Comparison of ENCODE assay signal across 8 mouse cellular contexts in genomic region chr7:24174618-24175336, GRCm38 (mm10). TPM values are rescaled to one million over a fixed set of nuclear protein-coding genes. Genes with fewer than 3 reads are reported as not detected.
A peak's percentile ranks its signal among the peaks of the same experiment; 100 is the strongest.
DNase-seq lines count a peak whose midpoint lies in the region; ATAC-seq lines count a peak whose summit lies in the region.

Gene Zfp114, plus strand, starts transcription at chr7:24175060.

- H3K27ac ChIP-seq in hindbrain, embryonic 15.5 days (replicated peaks) = peak within 1 kb of the TSS; percentile 88
- H3K27ac ChIP-seq in lung, embryonic 16.5 days (ENCODE audit: low read length) = peak within 1 kb of the TSS; percentile 67

- peak; percentile 90 for ATAC-seq in hindbrain, embryonic 15.5 days (ENCODE audit: low FRiP score, low read depth)
- ATAC-seq in lung, embryonic 16.5 days (ENCODE audit: low read depth) = peak; percentile 94

- H3K9me3 ChIP-seq in hindbrain, embryonic 15.5 days = no peaks in the 10 kb centered on the region
- H3K9me3 ChIP-seq in lung, embryonic 16.5 days (ENCODE audit: control insufficient read depth, low read length) = no peaks in the 10 kb centered on the region

- H3K4me3 ChIP-seq in hindbrain, embryonic 15.5 days = peak within 1 kb of the TSS; percentile 78
- H3K4me3 ChIP-seq in lung, embryonic 16.5 days (ENCODE audit: low read length) = peak within 1 kb of the TSS; percentile 72

- H3K27me3 ChIP-seq in hindbrain, embryonic 15.5 days = no peaks in the 10 kb centered on the region
- H3K27me3 ChIP-seq in lung, embryonic 16.5 days (ENCODE audit: control insufficient read depth, insufficient read depth, low read depth, low read length) = no peaks in the 10 kb centered on the region

- 12% methylated on average over 23 of the region's 23 CpGs for WGBS in hindbrain, embryonic 15.5 days
- whole genome bisulfite sequencing in lung, embryonic 16.5 days = 12% methylated on average over 23 of the region's 23 CpGs

- peak within 1 kb of the TSS; percentile 63 for H3K4me2 ChIP-seq in hindbrain, embryonic 15.5 days
- peak within 1 kb of the TSS; percentile 52 for H3K4me2 ChIP-seq in lung, embryonic 16.5 days (ENCODE audit: low read depth, low read length)

- DNase-seq in adipocyte (ENCODE audit: low spot score) = peak; percentile 66
- DNase-seq in cerebellum, postnatal 14 days = peak; percentile 88 to 93
- peak; percentile 69 to 74 for DNase-seq in frontal cortex, postnatal 25 days (ENCODE audit: low spot score in 2 of 2)
- peak; percentile 75 to 88 for DNase-seq in layer of hippocampus, postnatal 14 days (ENCODE audit: low spot score in 2 of 2)
- DNase-seq in ovary, postnatal 10 days (ENCODE audit: low spot score) = peak; percentile 47
- peak; percentile 42 for DNase-seq in thymus, postnatal 25 days

- H3K36me3 ChIP-seq in hindbrain, embryonic 15.5 days = no peaks in the 10 kb centered on the region
- H3K36me3 ChIP-seq in lung, embryonic 16.5 days (ENCODE audit: control insufficient read depth, insufficient read depth, low read length) = no peaks in the 10 kb centered on the region

- peak within 1 kb of the TSS; percentile 63 for H3K9ac ChIP-seq in hindbrain, embryonic 15.5 days
- peak within 1 kb of the TSS; percentile 80 for H3K9ac ChIP-seq in lung, embryonic 16.5 days (ENCODE audit: low read length)

- H3K4me1 ChIP-seq in hindbrain, embryonic 15.5 days (replicated peaks) = peaks cover 6% of the 10 kb centered on the region
- H3K4me1 ChIP-seq in lung, embryonic 16.5 days (replicated peaks; ENCODE audit: control insufficient read depth, insufficient read depth, low read length) = no peaks in the 10 kb centered on the region

RNA-seq across cellular contexts. Expression of gene Zfp114, which starts in this region (rescaled TPM):
- 5.0 and 5.7 TPM in 2 replicates for polyA plus RNA-seq in hindbrain, embryonic 15.5 days (2015; fragmentation: Nextera tagmentation; extraction: Ambion mirVana)
- total RNA-seq in layer of hippocampus, postnatal 14 days (2021) = 1 to 10 TPM; 4.0 to 4.3 TPM
- polyA plus RNA-seq in lung, embryonic 16.5 days (2015; fragmentation: Nextera tagmentation; extraction: Ambion mirVana) = 6.1 and 6.9 TPM in 2 replicates

Comparison
In these comparisons a context has a peak if more than half of its experiments do, and no peak if none do; other contexts are left out.
1. Peak in every context shown above with its lines: DNase-seq, ATAC-seq, H3K4me3 ChIP-seq and H3K27ac ChIP-seq.